Mouse (Mus musculus): ENCODE data around the gene Tagln2. TPM values are rescaled to one million over a fixed set of nuclear protein-coding genes. Genes with fewer than 3 reads are reported as not detected.

Tagln2 gene
- polyA plus RNA-seq, 1 experiment from 2014 or later: 113 TPM

GRCm38 (mm10) chr1:172525027-172525764, 25.3 kb downstream of the Tagln2 start:
- Histone ChIP-seq H3K4me3 (ENCODE audit: low read depth, low read length) (no peak overlapping the region), H3K4me1 (ENCODE audit: control insufficient read depth, low read depth, low read length) (peaks cover 16% of the 10 kb centered on the region), H3K4me2 (ENCODE audit: low read depth, low read length) (no peak overlapping the region; the same call in 1 of the 2 replicates), H3K27me3 (ENCODE audit: control insufficient read depth, insufficient read depth, low read depth, low read length) (peaks cover 16% of the 10 kb centered on the region), H3K36me3 (ENCODE audit: control insufficient read depth, insufficient read depth) (no peaks in the 10 kb centered on the region), H3K9me3 (replicated peaks; ENCODE audit: control insufficient read depth, low read length) (no peaks in the 10 kb centered on the region), H3K27ac (ENCODE audit: low read length) (no peak overlapping the region), H3K9ac (ENCODE audit: low read depth, low read length) (no peak overlapping the region)
- 12% methylated on average over 15 of the region's 15 CpGs for WGBS (ENCODE audit: insufficient replicate concordance)
- ATAC-seq (ENCODE audit: low read depth): peak; percentile 20; the same call in 1 of the 2 replicates

GRCm38 (mm10) chr1:172525971-172526370, 26.1 kb downstream of the Tagln2 start:
- H3K9ac ChIP-seq (ENCODE audit: low read depth, low read length): no peak overlapping the region
- H3K4me3 ChIP-seq (ENCODE audit: low read depth, low read length): no peak overlapping the region
- peak overlapping the region; percentile 21 for H3K4me2 ChIP-seq (ENCODE audit: low read depth, low read length)
- peaks cover 16% of the 10 kb centered on the region for H3K27me3 ChIP-seq (ENCODE audit: control insufficient read depth, insufficient read depth, low read depth, low read length)
- H3K36me3 ChIP-seq (ENCODE audit: control insufficient read depth, insufficient read depth): no peaks in the 10 kb centered on the region
- peaks cover 11% of the 10 kb centered on the region for H3K4me1 ChIP-seq (ENCODE audit: control insufficient read depth, low read depth, low read length)
- 23% methylated on average over 7 of the region's 7 CpGs for WGBS (ENCODE audit: insufficient replicate concordance)
- peak overlapping the region; percentile 40 for H3K27ac ChIP-seq (ENCODE audit: low read length)
- H3K9me3 ChIP-seq (replicated peaks; ENCODE audit: control insufficient read depth, low read length): no peaks in the 10 kb centered on the region
- no peak for ATAC-seq (ENCODE audit: low read depth)

GRCm38 (mm10) chr1:172526380-172527081, 26.7 kb downstream of the Tagln2 start:
- WGBS (ENCODE audit: insufficient replicate concordance): 8% methylated on average over 23 of the region's 23 CpGs
- Histone ChIP-seq H3K4me3 (ENCODE audit: low read depth, low read length) (peak overlapping the region; percentile 26), H3K9me3 (replicated peaks; ENCODE audit: control insufficient read depth, low read length) (no peaks in the 10 kb centered on the region), H3K4me1 (ENCODE audit: control insufficient read depth, low read depth, low read length) (peaks cover 8% of the 10 kb centered on the region), H3K36me3 (ENCODE audit: control insufficient read depth, insufficient read depth) (no peaks in the 10 kb centered on the region), H3K27me3 (ENCODE audit: control insufficient read depth, insufficient read depth, low read depth, low read length) (peaks cover 16% of the 10 kb centered on the region), H3K9ac (ENCODE audit: low read depth, low read length) (no peak overlapping the region), H3K4me2 (ENCODE audit: low read depth, low read length) (peak overlapping the region; percentile 21), H3K27ac (ENCODE audit: low read length) (peak overlapping the region; percentile 40; the same call in 1 of the 2 replicates)
- ATAC-seq (ENCODE audit: low read depth): peak; percentile 53

GRCm38 (mm10) chr1:172527431-172527830, 27.6 kb downstream of the Tagln2 start:
- WGBS (ENCODE audit: insufficient replicate concordance): 76% methylated on average over 10 of the region's 10 CpGs
- Histone ChIP-seq H3K4me3 (ENCODE audit: low read depth, low read length) (no peak overlapping the region), H3K27ac (ENCODE audit: low read length) (no peak overlapping the region), H3K27me3 (ENCODE audit: control insufficient read depth, insufficient read depth, low read depth, low read length) (peaks cover 24% of the 10 kb centered on the region), H3K9ac (ENCODE audit: low read depth, low read length) (no peak overlapping the region), H3K4me1 (ENCODE audit: control insufficient read depth, low read depth, low read length) (peaks cover 8% of the 10 kb centered on the region), H3K9me3 (replicated peaks; ENCODE audit: control insufficient read depth, low read length) (no peaks in the 10 kb centered on the region), H3K4me2 (ENCODE audit: low read depth, low read length) (no peak overlapping the region), H3K36me3 (ENCODE audit: control insufficient read depth, insufficient read depth) (no peaks in the 10 kb centered on the region)
- ATAC-seq (ENCODE audit: low read depth): no peak

- Histone ChIP-seq H3K4me3 (ENCODE audit: low read depth, low read length) (no peak overlapping the region), H3K4me1 (ENCODE audit: control insufficient read depth, low read depth, low read length) (peaks cover 8% of the 10 kb centered on the region), H3K9me3 (replicated peaks; ENCODE audit: control insufficient read depth, low read length) (no peaks in the 10 kb centered on the region), H3K27me3 (ENCODE audit: control insufficient read depth, insufficient read depth, low read depth, low read length) (peaks cover 32% of the 10 kb centered on the region), H3K27ac (ENCODE audit: low read length) (no peak overlapping the region), H3K4me2 (ENCODE audit: low read depth, low read length) (no peak overlapping the region), H3K36me3 (ENCODE audit: control insufficient read depth, insufficient read depth) (no peaks in the 10 kb centered on the region), H3K9ac (ENCODE audit: low read depth, low read length) (no peak overlapping the region)
- peak; percentile 44 for ATAC-seq (ENCODE audit: low read depth)
- WGBS (ENCODE audit: insufficient replicate concordance): 4% methylated on average over 7 of the region's 7 CpGs
These were observed 28.9 kb downstream of the Tagln2 start for GRCm38 (mm10) chr1:172528701-172529100.

- Histone ChIP-seq H3K27me3 (ENCODE audit: control insufficient read depth, insufficient read depth, low read depth, low read length) (peaks cover 25% of the 10 kb centered on the region), H3K36me3 (ENCODE audit: control insufficient read depth, insufficient read depth) (no peaks in the 10 kb centered on the region), H3K4me1 (ENCODE audit: control insufficient read depth, low read depth, low read length) (peaks cover 5% of the 10 kb centered on the region), H3K4me2 (ENCODE audit: low read depth, low read length) (no peak overlapping the region), H3K9me3 (replicated peaks; ENCODE audit: control insufficient read depth, low read length) (no peaks in the 10 kb centered on the region), H3K27ac (ENCODE audit: low read length) (no peak overlapping the region), H3K9ac (ENCODE audit: low read depth, low read length) (no peak overlapping the region), H3K4me3 (ENCODE audit: low read depth, low read length) (no peak overlapping the region)
- WGBS (ENCODE audit: insufficient replicate concordance): 29% methylated on average over 8 of the region's 8 CpGs
- ATAC-seq (ENCODE audit: low read depth): no peak
These were observed 30.8 kb downstream of the Tagln2 start for GRCm38 (mm10) chr1:172530544-172531220.

GRCm38 (mm10) chr1:172532551-172532950, 32.7 kb downstream of the Tagln2 start:
- H3K27me3 ChIP-seq (ENCODE audit: control insufficient read depth, insufficient read depth, low read depth, low read length): peaks cover 18% of the 10 kb centered on the region; the same call in 1 of the 2 replicates
- H3K4me2 ChIP-seq (ENCODE audit: low read depth, low read length): 0 out of 2 replicates have a peak overlapping the region, but pooled peaks have one; percentile 2
- H3K4me1 ChIP-seq (ENCODE audit: control insufficient read depth, low read depth, low read length): no peaks in the 10 kb centered on the region
- H3K9ac ChIP-seq (ENCODE audit: low read depth, low read length): no peak overlapping the region
- no peak overlapping the region for H3K4me3 ChIP-seq (ENCODE audit: low read depth, low read length)
- 3% methylated on average over 12 of the region's 13 CpGs for WGBS (ENCODE audit: insufficient replicate concordance)
- H3K9me3 ChIP-seq (replicated peaks; ENCODE audit: control insufficient read depth, low read length): no peaks in the 10 kb centered on the region
- ATAC-seq (ENCODE audit: low read depth): no peak; the same call in 1 of the 2 replicates
- no peak overlapping the region for H3K27ac ChIP-seq (ENCODE audit: low read length)
- H3K36me3 ChIP-seq (ENCODE audit: control insufficient read depth, insufficient read depth): no peaks in the 10 kb centered on the region

- Histone ChIP-seq H3K4me2 (ENCODE audit: low read depth, low read length) (no peak overlapping the region), H3K27ac (ENCODE audit: low read length) (no peak overlapping the region), H3K36me3 (ENCODE audit: control insufficient read depth, insufficient read depth) (no peaks in the 10 kb centered on the region), H3K4me1 (ENCODE audit: control insufficient read depth, low read depth, low read length) (no peaks in the 10 kb centered on the region), H3K4me3 (ENCODE audit: low read depth, low read length) (no peak overlapping the region), H3K9ac (ENCODE audit: low read depth, low read length) (no peak overlapping the region), H3K9me3 (replicated peaks; ENCODE audit: control insufficient read depth, low read length) (no peaks in the 10 kb centered on the region), H3K27me3 (ENCODE audit: control insufficient read depth, insufficient read depth, low read depth, low read length) (peaks cover 16% of the 10 kb centered on the region; the same call in 1 of the 2 replicates)
- no peak for ATAC-seq (ENCODE audit: low read depth)
- 76% methylated on average over 16 of the region's 16 CpGs for WGBS (ENCODE audit: insufficient replicate concordance)
These were observed 35.3 kb downstream of the Tagln2 start for GRCm38 (mm10) chr1:172535116-172535515.
